Mouse (Mus musculus): ENCODE measurements around the gene Babam2. TPM values are rescaled to one million over a fixed set of nuclear protein-coding genes. Genes with fewer than 3 reads are reported as not detected.

The Babam2 gene
- polyA plus RNA-seq, 1 experiment from 2014 or later, result 47.2 TPM

DNA sequence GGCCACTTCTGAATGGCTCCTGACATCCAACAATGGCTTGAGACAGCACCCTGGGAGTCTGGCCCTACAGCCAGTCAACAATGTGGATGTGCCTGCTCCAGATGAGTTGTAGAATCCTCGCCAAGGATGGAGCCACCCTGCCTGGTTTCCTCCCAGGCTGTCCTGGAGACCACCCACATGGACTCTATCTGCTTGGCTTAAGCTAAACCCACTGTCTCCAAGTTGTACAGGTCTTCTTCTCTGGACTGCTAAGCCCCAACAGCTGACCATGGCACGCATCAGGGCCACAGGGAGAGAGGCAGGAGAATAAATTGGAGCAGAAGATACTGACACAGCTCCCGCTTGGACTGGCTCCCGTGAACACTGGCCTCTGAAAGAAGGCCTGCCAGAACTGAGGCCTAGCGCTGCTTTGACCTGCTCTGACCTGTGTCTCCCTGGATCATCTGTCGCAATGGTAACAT is 405.5 kb downstream of the Babam2 start:
- no peak for ATAC-seq (ENCODE audit: low FRiP score)
- Histone ChIP-seq H3K9me3 (no peaks in the 10 kb centered on the region), H3K4me1 (peaks cover 6% of the 10 kb centered on the region), H3K36me3 (replicated peaks) (no peaks in the 10 kb centered on the region), H3K4me3 (replicated peaks) (no peak overlapping the region), H3K9ac (no peak overlapping the region), H3K27me3 (no peaks in the 10 kb centered on the region), H3K27ac (no peak overlapping the region), H3K4me2 (no peak overlapping the region)
- WGBS, result 87% methylated on average over 6 of the region's 6 CpGs

DNA sequence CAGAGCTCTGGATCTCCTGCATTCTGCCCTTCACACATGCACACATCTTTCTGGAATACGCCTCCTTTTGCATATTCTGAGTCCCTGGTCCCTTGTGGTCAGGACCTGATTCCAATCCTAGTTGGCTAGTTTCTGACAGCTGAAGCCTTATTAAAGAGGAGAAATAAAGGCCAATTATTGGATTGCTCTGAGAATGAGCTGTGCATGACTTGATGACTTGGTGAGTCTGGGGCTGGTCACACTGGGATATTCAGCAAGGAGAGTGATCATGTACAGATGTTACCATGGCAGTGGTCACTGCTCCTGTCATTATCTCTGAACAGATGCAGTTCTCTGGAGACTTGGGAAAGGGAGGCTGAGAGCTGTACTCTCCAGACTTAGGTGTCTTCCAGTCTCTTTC is 406.1 kb downstream of the Babam2 start:
- peaks cover 6% of the 10 kb centered on the region for H3K4me1 ChIP-seq
- H3K27ac ChIP-seq, result no peak overlapping the region
- H3K4me2 ChIP-seq, result no peak overlapping the region
- no peaks in the 10 kb centered on the region for H3K36me3 ChIP-seq (replicated peaks)
- H3K27me3 ChIP-seq, result no peaks in the 10 kb centered on the region
- no peak overlapping the region for H3K9ac ChIP-seq
- ATAC-seq (ENCODE audit: low FRiP score), result no peak
- H3K4me3 ChIP-seq (replicated peaks), result no peak overlapping the region
- no peaks in the 10 kb centered on the region for H3K9me3 ChIP-seq
- 94% methylated on average over 1 of the region's 1 CpGs for WGBS

DNA sequence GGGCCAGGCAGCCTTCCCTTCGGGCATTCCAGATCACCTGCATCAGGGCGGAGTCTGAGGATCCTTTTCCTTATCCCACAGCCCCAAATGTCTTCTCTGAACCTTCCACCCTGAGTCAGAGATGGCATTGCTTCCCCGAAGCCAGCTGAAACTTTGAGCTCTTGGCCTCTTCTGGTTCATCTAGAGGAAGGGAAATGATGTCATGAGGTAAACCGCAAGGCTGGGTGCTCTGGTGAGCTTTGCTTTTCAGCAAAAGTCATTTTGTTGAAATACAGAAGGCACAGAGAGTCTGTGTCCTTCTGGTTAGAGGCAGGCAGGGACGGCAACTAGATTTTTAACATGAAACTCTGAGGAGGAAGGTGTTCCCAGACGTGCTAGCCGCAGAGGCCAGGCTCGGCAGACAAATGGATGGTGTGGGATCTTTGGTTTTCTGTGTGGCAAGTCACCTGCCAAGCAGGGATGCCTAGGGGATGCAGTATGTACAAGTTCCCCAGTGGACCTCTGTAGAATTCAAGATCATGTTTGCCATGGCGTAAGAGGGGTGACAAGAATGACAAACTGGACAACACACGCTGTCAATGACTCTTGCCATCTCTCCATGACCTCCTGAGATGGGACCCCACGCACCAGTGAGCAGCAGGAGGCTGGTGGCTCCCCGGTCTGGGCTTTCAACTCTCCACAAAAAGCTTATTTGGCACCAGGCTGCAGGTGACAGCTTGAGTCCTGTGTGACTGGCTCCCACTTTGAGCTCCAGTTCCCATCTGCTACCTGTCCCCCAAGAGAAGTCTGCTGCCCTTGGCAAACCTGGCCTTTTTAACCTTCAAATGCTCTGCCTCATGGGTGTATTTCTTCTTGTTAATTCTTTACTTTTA is 406.9 kb downstream of the Babam2 start:
- Histone ChIP-seq H3K9ac (no peak overlapping the region), H3K4me2 (no peak overlapping the region), H3K9me3 (no peaks in the 10 kb centered on the region), H3K4me3 (replicated peaks) (no peak overlapping the region), H3K27me3 (no peaks in the 10 kb centered on the region), H3K4me1 (peaks cover 6% of the 10 kb centered on the region), H3K36me3 (replicated peaks) (no peaks in the 10 kb centered on the region), H3K27ac (no peak overlapping the region)
- WGBS, result 87% methylated on average over 12 of the region's 12 CpGs
- no peak for ATAC-seq (ENCODE audit: low FRiP score)

DNA sequence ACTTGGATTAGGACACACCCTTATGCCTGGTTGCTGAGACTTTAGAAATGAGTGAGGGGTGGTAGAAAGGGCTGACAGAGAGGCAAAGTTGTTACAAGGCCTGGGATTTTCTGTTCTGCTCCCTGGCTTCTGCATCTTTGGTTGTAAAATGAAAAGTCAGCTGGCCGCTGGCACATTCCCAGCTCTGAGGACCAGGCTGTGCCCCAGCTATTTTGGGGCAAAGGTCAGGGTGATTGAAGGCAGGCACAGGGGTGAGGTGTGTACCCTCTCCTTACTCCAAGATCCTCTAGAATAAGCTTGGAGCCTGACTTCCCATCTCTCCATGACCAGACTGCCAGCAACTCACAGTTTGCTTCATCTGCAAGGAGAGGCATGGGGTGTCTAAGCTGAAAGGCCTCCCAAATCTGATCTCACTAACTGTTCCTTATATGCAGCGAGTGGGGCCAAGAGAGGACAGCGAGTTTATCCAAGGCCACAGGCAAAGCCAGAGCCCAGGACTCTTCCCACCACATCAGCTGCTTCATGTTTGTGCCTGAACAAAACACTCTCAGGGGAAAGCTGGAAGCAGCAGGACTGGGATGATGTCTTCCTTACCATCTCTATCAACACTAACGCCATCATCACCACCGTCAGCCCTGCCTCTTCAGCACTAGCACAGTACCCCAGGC is 409.1 kb downstream of the Babam2 start:
- Histone ChIP-seq H3K4me1 (peaks cover 6% of the 10 kb centered on the region), H3K9me3 (no peaks in the 10 kb centered on the region), H3K27ac (no peak overlapping the region), H3K4me3 (replicated peaks) (no peak overlapping the region), H3K27me3 (no peaks in the 10 kb centered on the region), H3K9ac (no peak overlapping the region), H3K36me3 (replicated peaks) (no peaks in the 10 kb centered on the region), H3K4me2 (no peak overlapping the region)
- WGBS, result 87% methylated on average over 5 of the region's 5 CpGs
- ATAC-seq (ENCODE audit: low FRiP score), result no peak

DNA sequence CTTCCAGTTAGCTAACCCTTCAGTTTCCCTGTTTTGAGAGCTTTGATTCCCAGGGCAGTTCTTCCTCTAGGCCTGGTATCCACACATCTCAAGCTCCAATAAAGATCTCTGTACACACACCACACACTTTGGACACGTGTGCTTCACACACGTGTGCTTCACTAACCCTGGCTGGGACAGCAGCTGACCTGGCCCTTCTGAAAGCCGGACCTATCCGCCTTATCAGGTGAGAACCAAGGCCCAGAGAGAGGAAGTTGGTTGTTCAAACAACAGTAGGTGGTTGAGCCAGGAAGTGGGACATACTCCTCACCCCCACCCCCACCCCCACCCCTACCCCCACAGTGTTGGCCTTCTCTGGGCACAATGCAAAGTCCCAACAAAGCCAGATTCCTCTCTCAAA is 413.2 kb downstream of the Babam2 start:
- H3K36me3 ChIP-seq (replicated peaks), result no peaks in the 10 kb centered on the region
- no peaks in the 10 kb centered on the region for H3K9me3 ChIP-seq
- no peak overlapping the region for H3K27ac ChIP-seq
- WGBS, result 86% methylated on average over 4 of the region's 4 CpGs
- H3K9ac ChIP-seq, result no peak overlapping the region
- no peak overlapping the region for H3K4me2 ChIP-seq
- no peak overlapping the region for H3K4me3 ChIP-seq (replicated peaks)
- H3K27me3 ChIP-seq, result no peaks in the 10 kb centered on the region
- H3K4me1 ChIP-seq, result no peaks in the 10 kb centered on the region
- no peak for ATAC-seq (ENCODE audit: low FRiP score)

DNA sequence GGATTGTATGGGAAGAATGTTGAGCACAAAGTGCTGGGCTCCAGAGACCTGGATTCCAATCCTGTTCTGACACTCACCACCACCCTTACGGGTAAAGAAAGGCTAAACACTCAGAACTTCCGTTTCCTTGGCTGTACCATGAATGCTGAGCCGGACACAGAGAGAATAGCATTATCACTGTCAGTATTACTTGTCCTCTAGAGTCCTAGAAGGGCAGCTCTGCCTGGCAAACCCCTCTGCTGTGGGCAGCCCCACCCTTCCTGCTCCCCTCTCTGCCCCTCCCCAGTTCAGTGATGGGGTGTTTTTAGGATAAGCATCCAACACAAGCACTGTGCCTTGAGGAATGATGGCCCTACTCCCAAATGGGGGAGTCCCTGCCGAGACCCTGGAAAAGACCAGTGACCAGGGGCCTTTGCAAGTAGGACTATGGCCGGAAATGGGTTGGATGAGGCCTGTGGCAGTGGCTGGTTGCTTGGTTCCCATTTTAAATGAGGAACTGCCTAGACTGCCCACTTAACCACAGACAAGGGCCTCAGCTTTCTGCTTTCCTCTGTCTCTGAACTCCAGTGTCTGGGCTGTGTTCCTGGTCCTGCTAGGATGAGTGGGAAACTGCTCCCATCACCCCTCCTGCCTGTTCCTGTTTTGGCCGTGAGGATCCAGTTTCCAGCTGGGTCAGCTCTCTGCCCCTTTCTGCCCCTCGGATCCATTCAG is 414.9 kb downstream of the Babam2 start:
- 78% methylated on average over 7 of the region's 7 CpGs for WGBS
- ATAC-seq (ENCODE audit: low FRiP score), result no peak
- no peaks in the 10 kb centered on the region for H3K36me3 ChIP-seq (replicated peaks)

DNA sequence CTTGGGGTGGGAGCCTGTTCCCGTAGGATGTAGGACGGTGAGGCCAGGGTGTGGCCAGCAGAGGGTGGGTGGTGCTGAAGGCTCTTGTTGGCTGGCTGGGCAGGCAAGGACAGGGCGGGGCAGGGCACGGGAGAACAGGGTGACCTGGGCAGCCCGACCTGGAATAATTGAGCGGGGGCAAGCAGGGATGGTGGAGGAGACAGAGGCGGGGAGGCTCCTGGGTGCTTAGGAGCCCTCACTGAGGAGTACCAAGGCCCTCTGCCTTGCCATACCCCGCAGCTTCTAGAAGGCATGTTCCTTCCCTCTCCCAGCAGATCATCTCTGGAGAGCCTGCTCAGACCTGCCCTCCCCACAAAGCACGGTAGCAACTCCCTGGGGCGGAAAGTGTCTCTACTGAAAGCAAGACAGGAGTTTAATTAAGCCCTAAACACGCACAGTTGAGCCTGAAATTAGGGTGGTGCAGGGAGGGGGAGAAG is 423.5 kb downstream of the Babam2 start:
- Histone ChIP-seq H3K9me3 (no peaks in the 10 kb centered on the region), H3K4me1 (0 out of 2 replicates have a peak, but pooled peaks cover 8% of the 10 kb centered on the region), H3K4me2 (no peak overlapping the region), H3K4me3 (replicated peaks) (no peak overlapping the region), H3K36me3 (replicated peaks) (no peaks in the 10 kb centered on the region), H3K9ac (no peak overlapping the region), H3K27me3 (0 out of 2 replicates have a peak, but pooled peaks cover 4% of the 10 kb centered on the region), H3K27ac (no peak overlapping the region)
- ATAC-seq (ENCODE audit: low FRiP score), result no peak
- WGBS, result 41% methylated on average over 11 of the region's 11 CpGs

More for the DNA sequence above, 414.9 kb downstream of the Babam2 start:
- no peaks in the 10 kb centered on the region for H3K9me3 ChIP-seq
- H3K4me1 ChIP-seq, result no peaks in the 10 kb centered on the region
- no peak overlapping the region for H3K4me3 ChIP-seq (replicated peaks)
- no peak overlapping the region for H3K9ac ChIP-seq
- H3K4me2 ChIP-seq, result no peak overlapping the region
- no peak overlapping the region for H3K27ac ChIP-seq
- H3K27me3 ChIP-seq, result no peaks in the 10 kb centered on the region

DNA sequence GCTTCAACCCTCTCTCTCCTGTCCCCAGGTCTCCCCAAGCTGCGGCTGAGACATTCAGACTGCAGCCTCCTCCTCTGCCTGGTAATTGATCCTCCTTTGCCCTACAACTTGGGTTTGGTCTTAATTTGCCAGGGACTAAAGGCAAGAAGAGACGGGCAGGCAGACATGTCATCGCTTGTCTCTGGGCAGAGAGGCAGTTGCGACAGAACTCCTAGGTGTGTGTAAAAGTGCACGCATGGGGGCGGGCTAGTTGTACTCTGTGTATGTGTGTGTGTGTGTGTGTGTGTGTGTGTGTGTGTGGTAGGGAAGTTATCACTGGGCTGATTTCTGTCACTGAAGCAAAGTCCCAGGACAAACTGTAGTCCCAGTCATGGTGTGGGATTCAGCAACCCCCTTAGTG is 424.5 kb downstream of the Babam2 start:
- Histone ChIP-seq H3K27me3 (0 out of 2 replicates have a peak, but pooled peaks cover 4% of the 10 kb centered on the region), H3K9me3 (no peaks in the 10 kb centered on the region), H3K4me1 (0 out of 2 replicates have a peak, but pooled peaks cover 8% of the 10 kb centered on the region), H3K36me3 (replicated peaks) (no peaks in the 10 kb centered on the region), H3K27ac (no peak overlapping the region), H3K4me3 (replicated peaks) (no peak overlapping the region), H3K4me2 (no peak overlapping the region), H3K9ac (no peak overlapping the region)
- WGBS, result 84% methylated on average over 6 of the region's 6 CpGs
- ATAC-seq (ENCODE audit: low FRiP score), result no peak

DNA sequence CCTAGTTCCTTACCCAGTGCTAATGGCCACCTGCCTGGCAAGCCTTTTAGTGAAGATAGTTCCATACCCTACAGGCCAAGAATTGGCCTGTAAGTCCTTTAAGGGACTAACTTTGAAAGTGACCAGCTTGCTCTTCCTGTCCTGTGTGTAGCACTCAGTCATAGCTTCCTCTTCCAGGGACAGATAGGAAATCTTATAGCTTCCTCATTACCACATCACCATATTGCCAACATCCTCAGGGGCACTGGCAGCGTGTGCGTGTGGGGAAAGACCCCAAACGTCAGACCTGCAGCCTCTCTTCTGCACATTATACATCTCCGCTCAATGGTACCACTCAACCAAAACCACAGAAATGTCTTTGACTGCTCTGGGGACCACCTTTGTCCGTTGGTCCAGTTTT is 424.9 kb downstream of the Babam2 start:
- Histone ChIP-seq H3K4me2 (no peak overlapping the region), H3K4me1 (0 out of 2 replicates have a peak, but pooled peaks cover 8% of the 10 kb centered on the region), H3K4me3 (replicated peaks) (no peak overlapping the region), H3K27me3 (0 out of 2 replicates have a peak, but pooled peaks cover 7% of the 10 kb centered on the region), H3K27ac (no peak overlapping the region), H3K9ac (no peak overlapping the region), H3K36me3 (replicated peaks) (no peaks in the 10 kb centered on the region), H3K9me3 (no peaks in the 10 kb centered on the region)
- 90% methylated on average over 5 of the region's 5 CpGs for WGBS
- no peak for ATAC-seq (ENCODE audit: low FRiP score)

DNA sequence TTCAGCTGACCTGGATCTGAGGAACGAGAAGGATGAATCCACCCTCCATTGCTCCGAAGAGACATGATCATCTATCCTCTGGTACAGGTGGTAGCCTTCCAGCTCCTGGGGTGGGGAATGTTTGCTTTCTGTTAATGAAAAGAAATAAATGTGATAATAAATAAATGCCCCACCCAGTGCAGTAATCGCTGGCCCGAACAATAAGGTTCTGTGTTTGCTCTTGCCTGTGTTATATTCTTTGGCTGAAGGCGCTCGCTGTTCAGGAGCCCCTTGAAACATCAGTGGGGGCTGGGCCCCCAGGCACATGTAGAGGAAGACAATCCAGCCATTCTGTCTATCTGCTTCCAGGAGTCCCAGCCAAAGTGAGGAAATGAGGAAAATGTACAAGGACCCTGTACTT is 427.5 kb downstream of the Babam2 start:
- Histone ChIP-seq H3K4me2 (no peak overlapping the region), H3K27me3 (peaks cover 13% of the 10 kb centered on the region; the same call in 1 of the 2 replicates), H3K4me1 (0 out of 2 replicates have a peak, but pooled peaks cover 8% of the 10 kb centered on the region), H3K27ac (no peak overlapping the region), H3K9ac (no peak overlapping the region), H3K9me3 (no peaks in the 10 kb centered on the region), H3K4me3 (replicated peaks) (no peak overlapping the region), H3K36me3 (replicated peaks) (no peaks in the 10 kb centered on the region)
- 85% methylated on average over 6 of the region's 6 CpGs for WGBS
- no peak for ATAC-seq (ENCODE audit: low FRiP score)

DNA sequence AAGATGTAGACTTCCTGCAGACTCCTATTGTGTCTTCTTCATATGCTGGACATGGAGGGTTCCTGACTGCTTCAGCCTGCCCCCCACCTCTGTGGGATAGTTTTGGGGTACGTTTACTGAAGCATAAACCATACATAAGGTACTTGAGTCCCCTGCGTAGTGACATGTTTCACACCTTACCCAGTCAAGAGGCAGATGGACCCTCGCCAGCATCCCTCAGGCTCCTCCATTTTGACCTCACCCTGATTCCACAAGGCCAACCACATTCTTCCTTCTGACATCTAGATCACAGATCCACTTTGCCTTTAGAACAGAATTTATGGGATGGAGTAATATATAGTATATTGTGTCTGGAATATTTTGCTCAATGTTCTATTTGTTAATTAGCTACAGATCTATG is 429.7 kb downstream of the Babam2 start:
- Histone ChIP-seq H3K4me3 (replicated peaks) (no peak overlapping the region), H3K9ac (no peak overlapping the region), H3K27me3 (peaks cover 31% of the 10 kb centered on the region), H3K4me1 (no peaks in the 10 kb centered on the region), H3K36me3 (replicated peaks) (no peaks in the 10 kb centered on the region), H3K4me2 (no peak overlapping the region), H3K27ac (no peak overlapping the region), H3K9me3 (no peaks in the 10 kb centered on the region)
- WGBS, result 77% methylated on average over 3 of the region's 3 CpGs
- ATAC-seq (ENCODE audit: low FRiP score), result no peak

DNA sequence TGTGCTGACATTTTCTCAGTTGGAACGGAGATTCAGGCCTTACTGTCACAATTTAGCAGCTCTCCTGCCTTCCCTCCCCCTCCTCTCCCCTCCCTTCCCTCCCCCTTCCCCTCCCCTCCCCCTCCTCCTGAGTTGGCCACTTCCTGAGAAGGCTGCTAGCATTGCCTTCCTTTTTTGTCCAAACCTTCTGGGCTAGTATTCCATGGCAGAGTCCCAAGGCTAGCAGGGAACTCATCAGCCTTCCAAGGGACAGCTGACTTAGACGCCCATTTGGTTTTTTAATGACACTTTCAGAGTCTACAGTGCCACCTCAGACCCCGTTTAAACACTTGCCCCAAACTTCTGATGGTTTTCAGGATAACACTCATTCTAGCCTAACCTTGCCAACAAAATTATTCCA is 430.4 kb downstream of the Babam2 start:
- no peak overlapping the region for H3K4me2 ChIP-seq
- H3K9ac ChIP-seq, result no peak overlapping the region
- H3K4me3 ChIP-seq (replicated peaks), result no peak overlapping the region
- no peaks in the 10 kb centered on the region for H3K9me3 ChIP-seq
- ATAC-seq (ENCODE audit: low FRiP score), result no peak
- peaks cover 3% of the 10 kb centered on the region; the same call in 1 of the 2 replicates for H3K4me1 ChIP-seq
- H3K27me3 ChIP-seq, result peaks cover 38% of the 10 kb centered on the region
- no peak overlapping the region for H3K27ac ChIP-seq
- 67% methylated on average over 3 of the region's 3 CpGs for WGBS
- no peaks in the 10 kb centered on the region for H3K36me3 ChIP-seq (replicated peaks)

All from forebrain, embryonic 12.5 days (tissue).